Mouse (Mus musculus) bone marrow, adult 2 months (tissue): Measurements from ENCODE around the gene Hivep3.

Experiments
- CTCF ChIP-seq: fragments of 200-500 bp; IDR thresholded peaks from 2 replicates; pipeline ENCODE4 v1.5.1; 2011; ENCODE audit warnings: low read length, control low read depth; ENCODE audit not compliant: control insufficient read depth, insufficient read depth
- POLR2A ChIP-seq: fragments of 200-500 bp; IDR thresholded peaks from 2 replicates; pipeline ENCODE4 v1.6.1; 2011; ENCODE audit warnings: low read depth, mild to moderate bottlenecking, control low read depth, low read length, borderline replicate concordance; ENCODE audit not compliant: control insufficient read depth

GRCm38 (mm10) chr4:120115516-120115915 is 381.9 kb downstream of the Hivep3 start:
- TF ChIP-seq CTCF = no peak
- no peak for TF ChIP-seq POLR2A
